Mouse (Mus musculus) kidney, embryonic 16.5 days (tissue): ENCODE data around the gene H13. TPM values are rescaled to one million over a fixed set of nuclear protein-coding genes. Genes with fewer than 3 reads are reported as not detected.
A peak's percentile ranks its signal among the peaks of the same experiment; 100 is the strongest.

Source experiments
- ATAC-seq: fragments of 200-750 bp; cut with Nextera tagmentation; 2 replicates; pipeline ENCODE4 v1.8.0; 2017; ENCODE audit warnings: moderate TSS enrichment; ENCODE audit not compliant: low FRiP score, low TSS enrichment
- H3K27ac ChIP-seq: fragments of 300-500 bp; sonication (generic); 2 replicates; pipeline ENCODE4 v1.5.1; 2014; ENCODE audit warnings: low read length
- H3K27me3 ChIP-seq: fragments of 300-500 bp; sonication (generic); 2 replicates; pipeline ENCODE4 v1.6.1; 2014; ENCODE audit warnings: low read length, control low read depth, mixed read lengths; ENCODE audit not compliant: insufficient read depth
- H3K36me3 ChIP-seq: fragments of 300-500 bp; sonication (generic); 2 replicates; pipeline ENCODE4 v1.6.1; 2014; ENCODE audit warnings: low read length, control low read depth, mixed read lengths; ENCODE audit not compliant: insufficient read depth
- H3K4me1 ChIP-seq: fragments of 300-500 bp; sonication (generic); 2 replicates; pipeline ENCODE4 v1.6.1; 2014; ENCODE audit warnings: low read length, control low read depth, mixed read lengths; ENCODE audit not compliant: insufficient read depth
- H3K4me2 ChIP-seq: fragments of 300-500 bp; sonication (generic); replicated peaks from 2 replicates; pipeline ENCODE4 v1.6.1; 2014; ENCODE audit warnings: low read depth, low read length
- H3K4me3 ChIP-seq: fragments of 300-500 bp; sonication (generic); 2 replicates; pipeline ENCODE4 v1.5.1; 2014; ENCODE audit warnings: mild to moderate bottlenecking, low read length
- H3K9ac ChIP-seq: fragments of 300-500 bp; sonication (generic); replicated peaks from 2 replicates; pipeline ENCODE4 v1.6.1; 2014; ENCODE audit warnings: low read length
- H3K9me3 ChIP-seq: fragments of 300-500 bp; sonication (generic); 2 replicates; pipeline ENCODE4 v1.6.1; 2016; ENCODE audit warnings: low read length, control low read depth
- WGBS: fragments of 180-500 bp; shearing (Covaris S2); extraction: QIAGEN DNeasy Blood & Tissue Kit; methylation state at CpG from one replicate; pipeline ENCODE4 v1.1.7; 2014; 5-methylcytosine and 5-hydroxymethylcytosine counted together
- polyA plus RNA-seq: library from polyadenylated mRNA; unstranded; fragments of >200 nt; fragmentation: Nextera tagmentation; extraction: Ambion mirVana; gene quantifications from 2 replicates; pipeline ENCODE4 v1.2.1, GENCODE M21; 2015

Gene H13
- polyA plus RNA-seq, 1 experiment from 2014 or later: 158 TPM

DNA sequence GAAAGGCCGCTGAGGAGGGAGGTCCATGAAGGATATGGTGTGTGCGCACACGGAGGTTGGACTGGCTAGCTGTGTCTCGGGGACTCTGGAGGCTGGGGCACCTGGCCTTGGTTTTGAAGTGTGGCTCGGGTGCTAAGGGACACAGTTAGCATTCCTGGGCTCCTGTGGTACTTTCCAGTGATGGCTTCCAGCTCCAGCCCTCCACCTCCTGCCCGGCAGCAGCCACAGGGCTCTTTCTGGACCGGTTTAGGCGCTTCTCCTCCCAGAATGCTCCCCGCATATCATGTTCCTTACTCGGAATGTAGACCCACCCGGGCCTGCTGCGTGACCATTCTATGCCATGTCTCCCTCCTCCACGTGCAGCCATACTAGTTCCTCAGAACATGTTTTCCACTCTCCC, 24.5 kb downstream of the H13 start:
- Histone ChIP-seq H3K27ac (peak overlapping the region; percentile 68), H3K4me1 (peaks cover 9% of the 10 kb centered on the region; the same call in 1 of the 2 replicates), H3K27me3 (no peaks in the 10 kb centered on the region), H3K4me3 (0 out of 2 replicates have a peak overlapping the region, but pooled peaks have one; percentile 10), H3K9me3 (no peaks in the 10 kb centered on the region), H3K9ac (peak overlapping the region; percentile 40), H3K36me3 (peaks cover 40% of the 10 kb centered on the region), H3K4me2 (peak overlapping the region; percentile 38; the same call in 1 of the 2 replicates)
- 75% methylated on average over 13 of the region's 13 CpGs for WGBS
- no peak for ATAC-seq

DNA sequence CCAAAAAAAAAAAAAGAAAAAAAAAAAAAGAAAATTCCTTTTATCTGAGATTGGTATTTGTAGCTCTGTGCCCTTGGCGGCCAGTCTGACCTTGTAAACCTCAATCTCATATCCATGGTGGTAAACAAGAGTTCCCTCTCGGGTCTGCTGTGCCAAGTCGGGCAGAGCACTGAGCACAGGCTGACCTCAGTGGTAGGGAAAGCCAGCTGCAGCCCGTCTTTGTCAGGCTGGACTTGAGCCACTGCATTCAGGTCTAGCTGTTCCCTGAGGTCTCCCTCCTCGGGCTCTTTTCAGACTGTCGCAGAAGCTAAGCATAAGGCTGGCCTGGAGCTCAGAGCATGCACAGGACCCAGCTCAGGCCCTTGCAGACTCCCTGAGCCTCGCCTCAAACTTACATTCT, 25.4 kb downstream of the H13 start:
- WGBS: 61% methylated on average over 7 of the region's 7 CpGs
- Histone ChIP-seq H3K36me3 (peaks cover 40% of the 10 kb centered on the region), H3K4me2 (no peak overlapping the region), H3K9me3 (no peaks in the 10 kb centered on the region), H3K4me1 (peaks cover 9% of the 10 kb centered on the region; the same call in 1 of the 2 replicates), H3K4me3 (no peak overlapping the region), H3K27ac (no peak overlapping the region), H3K9ac (no peak overlapping the region), H3K27me3 (no peaks in the 10 kb centered on the region)
- no peak for ATAC-seq

DNA sequence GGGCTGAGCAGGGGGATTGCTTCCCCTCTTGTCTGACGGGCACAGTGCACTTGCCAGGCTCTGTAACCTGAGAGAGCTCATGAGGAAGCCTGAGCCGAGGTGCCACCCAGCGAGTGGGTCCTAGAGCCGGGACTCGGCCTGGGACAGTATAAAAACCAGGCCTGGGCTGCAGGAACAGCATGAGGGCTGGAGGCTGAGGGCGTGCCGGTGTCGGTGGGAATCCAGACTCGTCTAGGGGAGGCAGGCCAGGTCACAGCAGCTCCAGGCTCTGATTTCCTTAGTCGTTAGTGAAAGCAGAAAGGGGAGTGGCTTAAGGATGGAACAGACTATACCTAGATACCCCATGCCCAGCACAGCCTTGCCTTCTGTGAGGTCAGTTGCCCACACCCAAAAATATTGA, 26.8 kb downstream of the H13 start:
- H3K27ac ChIP-seq: peak overlapping the region; percentile 70
- peak; percentile 9 for ATAC-seq
- H3K9ac ChIP-seq: peak overlapping the region; percentile 73
- 60% methylated on average over 10 of the region's 10 CpGs for WGBS
- peaks cover 9% of the 10 kb centered on the region; the same call in 1 of the 2 replicates for H3K4me1 ChIP-seq
- H3K36me3 ChIP-seq: peaks cover 46% of the 10 kb centered on the region
- no peaks in the 10 kb centered on the region for H3K27me3 ChIP-seq
- no peak overlapping the region for H3K4me3 ChIP-seq
- H3K9me3 ChIP-seq: no peaks in the 10 kb centered on the region
- H3K4me2 ChIP-seq: no peak overlapping the region

DNA sequence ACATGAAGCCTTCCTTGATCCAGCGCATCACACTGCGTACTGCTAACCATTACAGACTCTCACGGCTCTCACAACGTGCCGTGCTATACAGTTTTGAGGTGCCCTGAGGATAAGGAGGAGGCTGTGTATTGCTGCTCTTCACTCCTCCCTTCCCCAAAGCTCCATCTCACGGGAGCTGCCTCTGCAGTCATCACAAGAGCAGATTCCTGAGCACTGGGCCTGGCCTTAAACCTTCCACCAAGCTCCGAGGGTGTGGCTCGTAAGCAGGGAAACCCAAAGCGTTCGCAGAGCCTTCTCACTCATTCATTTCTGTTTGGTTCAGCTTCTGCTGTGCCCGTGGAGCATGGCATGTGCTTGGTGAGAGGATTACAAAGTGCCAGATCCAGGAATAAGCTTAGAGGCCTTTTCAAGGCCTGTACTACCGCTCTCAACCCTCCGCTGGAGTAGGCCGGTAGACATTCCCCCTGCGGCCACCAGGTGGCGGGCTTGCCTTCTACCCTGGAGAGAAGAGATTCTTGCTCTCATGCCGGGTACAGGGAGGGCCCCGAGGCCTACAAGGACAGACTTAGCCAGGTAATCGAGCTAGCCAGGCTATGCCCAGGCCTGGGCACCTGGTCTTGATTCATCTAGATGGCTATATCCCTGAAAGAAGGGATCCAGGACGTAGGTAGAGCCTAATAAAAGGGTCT, 27.4 kb downstream of the H13 start:
- no peaks in the 10 kb centered on the region for H3K9me3 ChIP-seq
- H3K27me3 ChIP-seq: no peaks in the 10 kb centered on the region
- WGBS: 40% methylated on average over 20 of the region's 20 CpGs
- H3K4me1 ChIP-seq: peaks cover 9% of the 10 kb centered on the region; the same call in 1 of the 2 replicates
- H3K4me3 ChIP-seq: no peak overlapping the region
- H3K27ac ChIP-seq: peak overlapping the region; percentile 70
- peaks cover 52% of the 10 kb centered on the region for H3K36me3 ChIP-seq
- peak; percentile 73 for ATAC-seq
- no peak overlapping the region for H3K4me2 ChIP-seq
- peak overlapping the region; percentile 73 for H3K9ac ChIP-seq

DNA sequence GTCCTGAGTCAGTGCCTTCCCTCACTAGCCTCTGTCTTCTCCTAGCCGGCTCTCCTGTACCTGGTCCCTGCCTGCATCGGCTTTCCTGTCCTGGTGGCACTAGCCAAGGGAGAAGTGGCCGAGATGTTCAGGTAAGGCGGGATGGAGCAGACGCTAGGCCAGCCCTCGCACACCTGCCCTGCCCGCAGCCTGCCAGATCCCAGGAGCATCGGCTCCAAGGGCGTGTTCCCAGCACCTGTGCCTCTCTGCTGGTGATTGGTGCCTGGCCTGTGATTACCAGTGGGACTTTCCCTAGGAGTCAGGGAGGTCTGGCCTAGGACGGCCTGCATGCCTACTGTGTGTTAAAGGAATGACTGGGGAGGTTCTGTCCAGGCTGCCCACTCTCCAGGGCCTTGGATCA, 30.9 kb downstream of the H13 start:
- no peak overlapping the region for H3K4me3 ChIP-seq
- H3K27ac ChIP-seq: no peak overlapping the region
- H3K9me3 ChIP-seq: no peaks in the 10 kb centered on the region
- no peaks in the 10 kb centered on the region for H3K27me3 ChIP-seq
- H3K4me2 ChIP-seq: no peak overlapping the region
- ATAC-seq: no peak
- WGBS: 91% methylated on average over 10 of the region's 10 CpGs
- H3K9ac ChIP-seq: no peak overlapping the region
- H3K36me3 ChIP-seq: peaks cover 77% of the 10 kb centered on the region
- peaks cover 3% of the 10 kb centered on the region; the same call in 1 of the 2 replicates for H3K4me1 ChIP-seq

DNA sequence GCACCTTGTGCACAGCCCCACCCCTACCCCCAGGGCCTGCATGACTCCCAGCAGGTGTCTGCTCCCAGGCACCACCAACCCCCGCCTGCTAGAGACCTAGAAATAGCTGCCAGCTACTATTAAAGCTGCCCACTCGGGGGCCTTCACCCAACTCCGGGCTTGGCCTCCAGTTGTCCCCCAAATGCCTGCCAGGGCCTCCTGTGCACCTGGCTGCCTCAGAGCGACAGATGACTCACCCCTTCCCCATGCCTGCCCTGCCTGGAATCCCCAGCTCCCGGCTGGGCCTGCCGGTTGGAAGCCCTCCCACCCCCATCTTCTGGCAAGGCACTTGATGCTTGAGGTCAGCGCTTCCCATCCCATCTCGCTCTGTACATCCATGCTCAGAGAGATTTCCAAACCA, 31.5 kb downstream of the H13 start:
- WGBS: 90% methylated on average over 8 of the region's 8 CpGs
- peaks cover 79% of the 10 kb centered on the region for H3K36me3 ChIP-seq

DNA sequence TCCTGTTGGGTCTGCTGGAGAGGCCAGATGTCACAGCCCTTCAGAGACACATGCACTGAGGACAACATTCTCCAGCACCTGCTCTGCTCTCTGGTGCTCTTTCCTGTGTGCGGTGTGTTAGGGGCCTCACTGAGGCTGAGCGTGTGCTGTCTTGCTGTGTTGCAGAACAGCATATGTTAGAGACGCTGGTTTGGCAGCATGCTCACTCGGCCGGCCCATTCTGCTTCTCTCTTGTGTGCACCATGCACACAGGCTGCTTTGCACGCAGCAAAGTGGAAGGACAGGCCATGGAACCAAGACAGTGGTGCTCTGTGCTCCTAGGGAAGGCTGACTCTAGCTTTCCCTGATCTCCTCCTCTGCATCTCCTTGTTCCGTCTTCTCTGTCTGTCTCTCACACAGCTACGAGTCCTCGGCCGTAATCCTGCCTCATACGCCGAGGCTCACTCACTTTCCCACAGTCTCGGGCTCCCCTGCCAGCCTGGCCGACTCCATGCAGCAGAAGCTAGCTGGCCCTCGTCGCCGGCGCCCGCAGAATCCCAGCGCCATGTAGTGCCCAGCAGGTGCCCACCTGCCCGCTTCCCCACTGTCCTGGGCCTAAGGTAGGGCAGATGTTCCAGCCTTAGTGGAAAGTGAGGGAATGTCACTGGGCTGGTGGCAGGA, 34.5 kb downstream of the H13 start:
- Histone ChIP-seq H3K4me2 (no peak overlapping the region), H3K27ac (no peak overlapping the region), H3K36me3 (peaks cover 67% of the 10 kb centered on the region), H3K4me3 (no peak overlapping the region), H3K9me3 (no peaks in the 10 kb centered on the region), H3K27me3 (no peaks in the 10 kb centered on the region), H3K9ac (no peak overlapping the region), H3K4me1 (peaks cover 28% of the 10 kb centered on the region)
- no peak for ATAC-seq
- 90% methylated on average over 21 of the region's 21 CpGs for WGBS

More for the DNA sequence above, 31.5 kb downstream of the H13 start:
- Histone ChIP-seq H3K27ac (no peak overlapping the region), H3K9me3 (no peaks in the 10 kb centered on the region), H3K4me1 (peaks cover 3% of the 10 kb centered on the region), H3K9ac (no peak overlapping the region), H3K4me2 (no peak overlapping the region), H3K27me3 (no peaks in the 10 kb centered on the region), H3K4me3 (no peak overlapping the region)
- no peak for ATAC-seq

DNA sequence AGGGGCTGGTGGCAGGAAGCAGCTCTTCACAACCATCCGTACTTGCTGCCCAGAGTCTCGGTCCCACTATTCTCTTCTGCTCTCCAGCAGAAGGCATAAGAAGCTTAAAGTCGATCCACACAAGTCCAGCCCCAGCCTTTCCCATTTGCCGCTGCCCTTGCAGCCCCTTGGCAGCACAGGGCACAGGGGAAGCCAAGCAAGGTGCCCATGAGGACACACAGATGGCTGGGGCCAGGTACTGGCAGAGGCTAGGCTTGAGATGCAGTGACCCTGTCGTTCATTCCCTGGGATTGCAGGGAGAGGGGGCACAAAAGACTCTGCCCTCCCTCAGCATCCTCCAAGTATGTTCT, 35.0 kb downstream of the H13 start:
- WGBS: 79% methylated on average over 5 of the region's 5 CpGs
- Histone ChIP-seq H3K27ac (no peak overlapping the region), H3K9ac (no peak overlapping the region), H3K4me1 (peaks cover 33% of the 10 kb centered on the region), H3K27me3 (no peaks in the 10 kb centered on the region), H3K4me2 (no peak overlapping the region), H3K4me3 (no peak overlapping the region), H3K36me3 (peaks cover 62% of the 10 kb centered on the region), H3K9me3 (no peaks in the 10 kb centered on the region)
- no peak for ATAC-seq

DNA sequence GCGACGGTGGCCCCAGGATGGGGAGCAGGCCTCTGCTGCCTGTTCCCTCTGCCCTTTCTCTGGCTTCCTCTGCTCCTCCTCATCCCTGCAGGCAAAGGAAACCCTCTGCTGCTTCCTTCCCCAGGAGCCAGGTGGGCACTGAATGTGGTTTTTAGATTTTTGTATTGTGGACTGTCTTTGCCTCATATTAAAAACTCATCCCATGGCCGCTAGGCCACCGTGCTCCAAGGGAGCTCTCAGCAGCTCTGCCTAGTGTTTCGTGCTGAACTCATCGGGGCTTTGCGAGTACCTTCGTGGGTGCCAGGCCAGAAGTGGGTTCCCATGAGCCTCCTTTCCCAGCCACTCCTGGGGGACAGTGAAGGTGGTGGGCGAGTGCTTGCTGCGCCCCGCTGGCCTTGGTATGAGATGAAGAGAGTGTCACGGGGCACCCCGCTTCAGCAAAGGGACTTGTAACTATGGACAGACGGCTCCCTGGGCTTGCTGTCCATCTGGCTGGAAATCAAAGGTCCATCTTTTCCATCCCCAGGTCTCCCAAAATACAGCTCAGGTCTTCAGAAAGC, 35.6 kb downstream of the H13 start:
- WGBS: 89% methylated on average over 14 of the region's 14 CpGs
- Histone ChIP-seq H3K27ac (no peak overlapping the region), H3K4me2 (no peak overlapping the region), H3K4me1 (peaks cover 35% of the 10 kb centered on the region), H3K36me3 (peaks cover 55% of the 10 kb centered on the region), H3K9me3 (no peaks in the 10 kb centered on the region), H3K27me3 (no peaks in the 10 kb centered on the region), H3K4me3 (no peak overlapping the region), H3K9ac (0 out of 2 replicates have a peak overlapping the region, but pooled peaks have one; percentile 19)
- ATAC-seq: no peak
